Mouse (Mus musculus): ENCODE results near the gene Ank3.

GRCm38 (mm10) chr10:69726265-69726664, 327.7 kb downstream of the Ank3 start:
- TF ChIP-seq CTCF (IDR thresholded peaks at IDR 0.05; ENCODE audit: control insufficient read depth, insufficient read depth, low read length), result no peak
- no peak for TF ChIP-seq POLR2A (IDR thresholded peaks at IDR 0.05; ENCODE audit: borderline replicate concordance, control insufficient read depth, low read depth, low read length)
